Mouse (Mus musculus): Measurements from ENCODE around the gene B4galt7. TPM values are rescaled to one million over a fixed set of nuclear protein-coding genes. Genes with fewer than 3 reads are reported as not detected.

B4galt7 gene
- polyA plus RNA-seq, 2 experiments, result 1.9 to 5.5 TPM

DNA sequence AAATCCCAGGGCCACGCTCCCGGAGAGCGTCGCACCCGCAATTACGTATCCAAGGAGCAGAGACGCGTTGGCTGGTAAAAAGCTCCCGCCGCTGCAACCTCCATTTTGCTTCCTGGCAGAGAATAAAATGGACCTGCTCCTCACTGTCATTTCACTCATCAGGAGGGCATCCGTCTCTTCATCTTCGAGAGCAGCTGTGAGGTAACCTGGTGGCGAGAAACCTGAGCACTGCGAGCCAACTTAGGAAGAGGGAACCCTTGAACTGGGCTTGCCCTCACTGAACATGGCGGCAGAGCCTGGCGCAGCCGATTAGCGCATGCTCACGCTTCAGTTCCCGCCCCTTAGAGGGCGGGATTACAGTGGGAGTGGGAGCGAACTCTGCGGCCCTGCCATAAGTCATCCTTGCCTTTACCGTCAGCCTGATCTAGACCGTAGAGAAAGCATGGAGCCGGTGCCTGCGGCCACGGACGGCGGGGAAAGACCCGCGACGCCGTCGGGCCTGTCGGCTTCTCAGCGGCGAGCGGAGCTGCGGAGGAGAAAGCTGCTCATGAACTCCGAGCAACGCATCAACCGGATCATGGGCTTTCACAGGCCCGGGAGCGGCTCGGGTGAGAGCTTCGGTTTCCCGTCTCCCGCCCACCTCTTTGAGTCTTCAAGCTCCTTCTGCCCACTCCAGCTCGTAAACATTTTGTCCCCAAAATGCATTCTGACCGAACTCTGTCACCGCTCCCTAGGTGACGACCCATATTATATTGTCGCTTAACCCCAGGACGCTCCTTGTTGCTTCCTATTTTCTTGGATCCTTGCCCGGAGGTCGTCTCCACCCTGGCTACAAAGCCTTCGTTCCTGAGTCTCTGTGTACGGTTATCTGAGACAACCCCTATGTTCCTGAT is 23.2 kb downstream of the B4galt7 start, which contains the start of gene Caml:
Gene Caml, plus strand, starts transcription at position 357 of the 893 bp plus-strand sequence.
- Histone ChIP-seq H3K27me3 (ENCODE audit: control insufficient read depth, insufficient read depth, low read length) (no peaks in the 10 kb centered on the region), H3K9ac (replicated peaks) (peak within 1 kb of the TSS; percentile 83), H3K27ac (peak within 1 kb of the TSS; percentile 55), H3K4me3 (ENCODE audit: insufficient read depth in 1 of 2, low read depth in 2 of 2, low read length in 2 of 2) (peak within 1 kb of the TSS; percentile 78 to 93), H3K4me2 (ENCODE audit: low read depth) (peak within 1 kb of the TSS; percentile 83), H3K9me3 (ENCODE audit: control insufficient read depth, low read length) (no peaks in the 10 kb centered on the region), H3K4me1 (replicated peaks; ENCODE audit: control insufficient read depth in 2 of 2, insufficient read depth in 2 of 2, low read length in 1 of 2) (peaks cover 11 to 14% of the 10 kb centered on the region in 2 experiments), H3K36me3 (replicated peaks; ENCODE audit: control insufficient read depth, insufficient read depth, low read depth) (peaks cover 4% of the 10 kb centered on the region)
- ATAC-seq (ENCODE audit: insufficient read depth) (peak; percentile 99), DNase-seq (ENCODE audit: low read depth in 3 of 3, low spot score in 3 of 3) (peak; percentile 86 to 90 (median 87))
- TF ChIP-seq CTCF (IDR thresholded peaks at IDR 0.05; ENCODE audit: low read depth) (no peak), EP300 (IDR thresholded peaks at IDR 0.05; ENCODE audit: low read depth) (no peak)
- under 1% methylated on average over 59 of the region's 59 CpGs for WGBS (ENCODE audit: insufficient replicate concordance)

DNA sequence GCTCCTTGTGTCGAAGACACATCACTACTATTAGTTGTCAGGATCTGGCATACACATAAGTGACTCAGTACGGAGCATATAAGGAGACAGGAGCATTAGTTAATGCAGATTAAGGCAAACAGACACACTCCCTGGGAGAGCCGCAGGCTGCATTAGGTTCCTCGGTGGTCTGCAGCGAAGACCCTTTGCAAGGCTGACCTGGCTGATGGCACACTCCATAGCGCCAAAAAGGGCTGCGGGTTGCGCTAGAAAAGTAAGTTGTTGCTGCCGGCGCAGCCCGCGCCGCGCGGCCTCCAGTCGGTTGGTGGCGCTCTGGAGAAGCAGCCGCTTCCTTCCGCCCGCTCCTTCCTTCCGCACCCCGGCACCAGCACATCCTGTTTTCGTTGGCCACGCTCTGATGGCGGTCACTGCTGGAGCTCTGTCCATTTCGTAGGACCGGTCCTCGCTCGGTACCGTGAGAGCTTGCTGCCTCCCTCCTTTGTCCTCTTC is 35.0 kb downstream of the B4galt7 start, which contains the start of gene Ddx46:
Gene Ddx46, plus strand, starts transcription at position 389 of the 489 bp plus-strand sequence.
- ATAC-seq (ENCODE audit: insufficient read depth), result peak; percentile 86
- no peaks in the 10 kb centered on the region for H3K9me3 ChIP-seq (ENCODE audit: control insufficient read depth, low read length)
- no peaks in the 10 kb centered on the region for H3K27me3 ChIP-seq (ENCODE audit: control insufficient read depth, insufficient read depth, low read length)
- H3K27ac ChIP-seq, result no peak within 1 kb of the TSS
- H3K4me1 ChIP-seq (replicated peaks; ENCODE audit: control insufficient read depth in 2 of 2, insufficient read depth in 2 of 2, low read length in 1 of 2), result peaks cover 0 to 4% of the 10 kb centered on the region in 2 experiments; a peak in 3 of 4 replicates
- DNase-seq (ENCODE audit: low read depth in 3 of 3, low spot score in 3 of 3), result peak; percentile 72 to 78 (median 78)
- H3K4me3 ChIP-seq (ENCODE audit: insufficient read depth in 1 of 2, low read depth in 2 of 2, low read length in 2 of 2), result peak within 1 kb of the TSS; percentile 84 to 98
- TF ChIP-seq EP300 (IDR thresholded peaks at IDR 0.05; ENCODE audit: low read depth), result peak; percentile 19; the same call in 1 of the 2 replicates
- peak; percentile 95 for TF ChIP-seq CTCF (IDR thresholded peaks at IDR 0.05; ENCODE audit: low read depth)
- 5% methylated on average over 30 of the region's 30 CpGs for WGBS (ENCODE audit: insufficient replicate concordance)
- peak within 1 kb of the TSS; percentile 66 for H3K4me2 ChIP-seq (ENCODE audit: low read depth)
- peak within 1 kb of the TSS; percentile 88 for H3K9ac ChIP-seq (replicated peaks)
- peaks cover 18% of the 10 kb centered on the region for H3K36me3 ChIP-seq (replicated peaks; ENCODE audit: control insufficient read depth, insufficient read depth, low read depth)

GRCm38 (mm10) chr13:55635146-55635571 is 35.5 kb downstream of the B4galt7 start:
- Histone ChIP-seq H3K9me3 (ENCODE audit: control insufficient read depth, low read length) (no peaks in the 10 kb centered on the region), H3K4me2 (ENCODE audit: low read depth) (peak overlapping the region; percentile 66), H3K27me3 (ENCODE audit: control insufficient read depth, insufficient read depth, low read length) (no peaks in the 10 kb centered on the region), H3K9ac (replicated peaks) (peak overlapping the region; percentile 88), H3K4me1 (replicated peaks; ENCODE audit: control insufficient read depth in 2 of 2, insufficient read depth in 2 of 2, low read length in 1 of 2) (peaks cover 0 to 4% of the 10 kb centered on the region in 2 experiments; a peak in 3 of 4 replicates), H3K4me3 (ENCODE audit: insufficient read depth in 1 of 2, low read depth in 2 of 2, low read length in 2 of 2) (peak overlapping the region; percentile 84 to 98), H3K36me3 (replicated peaks; ENCODE audit: control insufficient read depth, insufficient read depth, low read depth) (peaks cover 23% of the 10 kb centered on the region), H3K27ac (no peak overlapping the region)
- under 1% methylated on average over 40 of the region's 40 CpGs for WGBS (ENCODE audit: insufficient replicate concordance)
- DNase-seq (ENCODE audit: low read depth in 3 of 3, low spot score in 3 of 3) (peak in 1 of 3 experiments; percentile 4), ATAC-seq (ENCODE audit: insufficient read depth) (peak; percentile 65)
- TF ChIP-seq CTCF (IDR thresholded peaks at IDR 0.05; ENCODE audit: low read depth), result no peak
- TF ChIP-seq EP300 (IDR thresholded peaks at IDR 0.05; ENCODE audit: low read depth), result no peak

DNA sequence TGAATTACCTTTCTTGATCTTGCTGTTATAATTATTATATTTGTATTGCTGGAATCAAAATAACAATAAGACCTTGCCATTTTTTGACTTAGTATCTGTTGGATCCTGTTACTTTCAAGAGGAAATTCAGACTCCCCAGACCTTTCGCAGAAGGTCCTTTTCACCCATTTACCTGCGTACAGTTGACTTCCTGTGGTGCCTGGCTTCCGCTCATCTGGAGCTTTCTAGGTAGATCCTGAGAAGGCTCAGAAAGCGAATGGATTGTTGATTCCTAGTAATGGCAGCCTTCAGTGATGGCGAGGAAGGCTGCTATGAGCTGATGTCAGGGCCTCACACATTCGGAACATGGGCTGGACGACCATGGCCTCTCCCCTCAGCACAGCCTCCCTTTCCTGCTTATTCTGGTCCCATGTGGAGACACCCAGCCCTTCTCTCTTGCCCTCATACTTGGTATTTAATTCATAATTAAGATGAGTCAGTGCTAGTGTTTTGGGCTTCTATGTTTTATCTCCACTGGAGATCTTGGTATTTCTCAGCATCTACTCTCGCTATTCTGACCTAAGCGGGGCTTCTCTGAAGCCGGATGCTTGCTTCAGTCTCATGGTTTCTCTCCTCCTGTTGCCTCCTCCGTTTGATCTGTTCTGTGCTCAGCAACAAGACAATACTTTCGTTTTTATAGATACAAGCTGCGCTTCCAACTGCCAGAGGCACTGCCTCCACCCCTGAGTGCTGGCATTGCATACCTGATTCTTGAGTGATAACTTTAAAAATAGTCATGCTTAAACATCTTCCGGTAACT is 36.7 kb downstream of the B4galt7 start:
- no peak for ATAC-seq (ENCODE audit: insufficient read depth)
- H3K9me3 ChIP-seq (ENCODE audit: control insufficient read depth, low read length), result no peaks in the 10 kb centered on the region
- WGBS (ENCODE audit: insufficient replicate concordance), result 79% methylated on average over 14 of the region's 14 CpGs
- no peak overlapping the region; the same call in 1 of the 2 replicates for H3K9ac ChIP-seq (replicated peaks)
- no peak for DNase-seq (ENCODE audit: low read depth in 3 of 3, low spot score in 3 of 3)
- no peak overlapping the region for H3K27ac ChIP-seq
- H3K27me3 ChIP-seq (ENCODE audit: control insufficient read depth, insufficient read depth, low read length), result no peaks in the 10 kb centered on the region
- H3K4me1 ChIP-seq (replicated peaks; ENCODE audit: control insufficient read depth in 2 of 2, insufficient read depth in 2 of 2, low read length in 1 of 2), result peaks cover 0 to 4% of the 10 kb centered on the region in 2 experiments; a peak in 3 of 4 replicates
- H3K36me3 ChIP-seq (replicated peaks; ENCODE audit: control insufficient read depth, insufficient read depth, low read depth), result peaks cover 28% of the 10 kb centered on the region
- TF ChIP-seq EP300 (IDR thresholded peaks at IDR 0.05; ENCODE audit: low read depth) (no peak), CTCF (IDR thresholded peaks at IDR 0.05; ENCODE audit: low read depth) (no peak)
- H3K4me2 ChIP-seq (ENCODE audit: low read depth), result peak overlapping the region; percentile 66
- H3K4me3 ChIP-seq (ENCODE audit: insufficient read depth in 1 of 2, low read depth in 2 of 2, low read length in 2 of 2), result peak overlapping the region; percentile 14 to 84; a peak in 3 of 4 replicates
